Mouse (Mus musculus): ENCODE results near the gene Uqcc1. TPM values are rescaled to one million over a fixed set of nuclear protein-coding genes. Genes with fewer than 3 reads are reported as not detected.

The Uqcc1 gene
- 10 to 100 TPM; 34.5 to 47.4 (median 36.3) TPM for polyA plus RNA-seq (2017; shearing (Covaris generic))

DNA sequence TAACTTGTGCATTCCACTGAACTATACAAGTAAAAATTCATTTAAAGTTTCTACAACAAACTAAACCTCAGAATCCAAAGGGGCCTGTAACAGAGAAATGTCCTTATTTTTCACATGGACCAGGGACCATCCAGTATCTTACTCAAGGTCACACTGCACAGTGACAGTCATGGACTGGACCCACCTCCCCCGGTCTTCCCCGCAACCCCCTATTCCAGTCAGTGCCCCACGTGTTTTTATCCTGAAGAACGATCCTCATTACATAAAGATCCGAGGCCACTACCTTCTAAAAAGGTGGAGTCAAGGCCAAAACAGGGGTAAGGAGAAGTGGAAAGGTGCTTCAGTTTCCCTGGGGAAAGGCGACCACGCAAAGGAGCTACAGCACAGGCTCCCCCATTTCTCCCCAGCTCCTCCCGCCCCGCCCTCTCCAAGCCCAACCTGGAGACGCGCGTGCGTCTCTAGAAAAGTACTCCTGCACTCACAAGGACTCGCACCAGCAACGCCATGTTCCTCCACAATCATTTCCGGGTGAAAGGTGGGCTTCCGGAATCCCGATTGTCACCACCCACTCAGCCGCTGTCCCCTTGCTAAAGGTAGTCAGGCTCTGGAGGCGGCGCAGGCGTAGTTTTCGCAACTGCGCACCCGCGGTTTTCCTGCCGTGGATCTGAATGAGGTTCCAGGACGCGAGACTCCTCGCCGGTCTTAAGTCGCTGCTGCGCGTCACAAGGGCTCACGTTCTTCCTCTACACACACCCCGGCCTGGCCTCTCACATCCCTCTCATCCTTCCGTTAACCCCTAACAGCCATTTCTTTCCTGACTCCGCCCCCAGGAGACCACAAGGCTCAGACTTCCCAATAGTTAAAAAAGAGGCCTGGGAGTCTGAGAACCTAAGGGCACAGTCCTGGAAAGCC is at the start of gene Uqcc1:
Gene Uqcc1, minus strand, starts transcription at position 780 of the 912 bp plus-strand sequence.
- ATAC-seq = peak; percentile 96

DNA sequence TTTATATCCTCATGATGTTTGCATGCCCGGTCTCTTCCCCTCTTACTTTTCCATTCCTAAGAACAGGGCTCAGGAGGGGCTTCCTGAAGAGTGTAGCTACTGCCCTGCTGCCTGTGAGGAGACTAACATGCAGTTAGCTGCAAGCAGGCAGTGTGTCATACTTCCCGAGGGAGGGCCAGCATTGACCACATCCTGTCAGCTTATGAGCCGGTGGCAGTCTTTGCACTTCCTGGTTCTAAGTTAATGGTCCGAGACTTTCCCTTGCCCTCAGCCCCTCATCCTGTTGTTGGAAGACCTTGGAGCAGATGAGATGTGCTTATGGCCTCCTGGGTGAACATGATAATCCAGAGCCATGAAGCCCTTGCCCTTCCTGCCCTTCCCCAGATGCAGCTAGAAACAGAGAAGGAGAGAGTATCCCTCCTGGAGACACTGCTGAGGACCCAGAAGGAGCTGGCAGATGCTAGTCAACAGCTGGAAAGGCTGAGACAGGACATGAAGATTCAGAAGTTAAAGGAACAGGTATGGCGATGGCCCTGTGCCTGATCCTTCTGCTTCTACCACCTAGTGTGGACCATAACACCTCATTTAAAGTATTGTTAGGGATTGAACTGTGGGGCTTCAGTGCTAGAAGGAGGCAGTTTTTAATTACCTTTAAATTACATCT is 49.4 kb upstream of the Uqcc1 start:
- peak; percentile 99 for ATAC-seq

DNA sequence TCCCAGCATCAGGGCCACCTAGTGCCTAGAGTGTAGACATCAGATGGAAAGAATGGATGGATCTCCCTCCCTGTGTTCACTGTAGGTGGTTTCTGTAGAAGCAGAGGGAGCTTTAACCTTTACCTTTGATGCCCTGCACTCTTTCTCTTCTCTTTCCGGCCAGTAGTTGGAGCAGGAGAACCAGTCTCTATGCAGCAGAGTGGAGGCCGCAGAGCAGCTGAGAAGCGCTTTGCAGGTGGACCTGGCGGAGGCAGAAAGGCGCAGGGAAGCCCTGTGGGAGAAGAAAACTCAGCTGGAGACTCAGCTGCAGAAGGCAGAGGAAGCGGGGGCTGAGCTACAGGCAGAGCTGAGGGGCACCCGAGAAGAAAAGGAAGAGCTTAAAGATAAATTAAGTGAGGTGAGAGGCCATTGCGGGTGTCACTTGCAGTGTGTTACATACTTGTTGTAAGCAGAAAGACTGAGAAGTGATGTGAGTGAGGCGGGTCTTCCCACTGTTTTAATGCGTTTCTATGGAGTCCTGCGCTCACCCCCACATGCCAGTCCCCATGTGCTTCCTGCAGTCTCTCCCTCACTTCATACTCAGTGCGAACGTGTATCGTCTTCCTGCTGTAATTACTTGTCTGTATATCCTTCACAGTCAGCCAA is 44.1 kb upstream of the Uqcc1 start:
- no peak for ATAC-seq

DNA sequence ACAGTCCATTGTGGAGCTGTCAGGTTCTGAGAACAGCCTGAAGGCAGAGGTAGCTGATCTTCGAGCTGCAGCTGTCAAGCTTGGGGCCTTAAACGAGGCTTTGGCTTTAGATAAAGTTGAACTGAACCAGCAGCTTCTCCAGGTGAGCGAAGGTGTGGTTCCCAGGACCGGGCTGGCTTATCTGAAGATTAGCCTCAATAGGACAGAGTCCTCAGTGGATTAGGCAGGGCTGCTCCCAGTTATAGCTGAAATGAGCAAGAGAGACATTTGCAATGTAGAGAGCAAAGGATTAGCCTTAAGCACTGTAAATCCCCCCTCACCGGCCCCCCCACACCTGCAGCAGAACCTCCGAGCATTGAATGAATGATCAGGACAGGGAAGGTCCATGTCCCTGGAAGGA is 43.2 kb upstream of the Uqcc1 start:
- no peak for ATAC-seq

DNA sequence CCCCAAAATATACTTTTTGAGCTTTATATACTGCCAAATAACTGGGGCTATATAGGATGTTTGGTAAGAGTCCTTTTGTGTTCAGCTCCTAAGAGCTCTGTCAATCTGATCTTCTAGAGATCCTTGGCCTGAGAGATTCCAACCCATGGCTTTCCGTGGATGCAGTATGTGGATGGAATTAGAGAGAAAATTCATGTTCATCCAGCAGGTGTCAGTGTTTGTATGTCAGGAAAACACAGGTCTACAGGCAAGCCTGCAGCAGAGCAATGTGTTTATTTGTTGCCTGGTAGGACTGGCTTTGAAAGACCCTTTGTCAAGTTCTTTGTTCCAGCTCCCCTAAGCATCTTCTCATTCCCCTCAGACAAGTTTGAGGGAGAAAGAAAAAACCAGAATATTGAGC is 32.9 kb upstream of the Uqcc1 start:
- no peak for ATAC-seq

DNA sequence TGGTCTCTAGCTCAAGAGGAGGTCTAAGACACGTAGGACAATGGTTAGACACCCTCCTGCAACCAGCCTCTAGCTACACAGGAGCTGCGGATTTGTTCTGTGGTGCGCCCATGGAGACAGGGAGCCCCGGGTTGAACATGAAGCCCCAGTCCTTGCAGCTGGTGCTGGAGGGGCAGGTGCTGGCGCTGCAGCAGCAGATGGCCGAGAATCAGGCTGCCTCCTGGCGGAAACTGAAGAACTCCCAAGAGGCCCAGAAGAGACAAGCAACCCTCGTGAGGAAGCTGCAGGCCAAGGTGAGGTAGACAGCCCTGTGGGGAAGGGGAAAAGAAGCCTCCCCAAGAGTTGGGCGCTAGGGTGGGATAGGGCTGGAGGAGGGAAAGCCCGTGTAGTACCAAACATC is 31.8 kb upstream of the Uqcc1 start:
- ATAC-seq = no peak

DNA sequence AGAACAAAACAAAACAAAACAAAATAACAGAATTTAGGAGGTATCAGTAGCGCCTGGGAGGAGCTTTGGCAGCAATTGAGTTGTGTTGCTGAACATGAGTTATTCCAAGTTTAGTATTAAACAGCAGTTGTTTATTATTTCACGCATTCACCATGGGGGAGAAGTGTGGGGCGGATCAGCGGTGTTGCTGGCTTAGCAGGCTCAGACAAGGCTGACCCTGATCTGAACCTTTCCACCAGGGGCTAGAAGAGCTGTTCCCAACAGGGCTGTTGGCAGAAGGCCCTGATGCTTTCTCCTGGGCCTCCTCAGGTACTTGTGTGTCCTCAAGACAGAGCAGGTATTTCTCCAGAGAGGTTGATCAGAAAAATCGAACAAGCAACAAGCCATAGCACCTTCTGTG is 29.9 kb upstream of the Uqcc1 start:
- no peak for ATAC-seq

DNA sequence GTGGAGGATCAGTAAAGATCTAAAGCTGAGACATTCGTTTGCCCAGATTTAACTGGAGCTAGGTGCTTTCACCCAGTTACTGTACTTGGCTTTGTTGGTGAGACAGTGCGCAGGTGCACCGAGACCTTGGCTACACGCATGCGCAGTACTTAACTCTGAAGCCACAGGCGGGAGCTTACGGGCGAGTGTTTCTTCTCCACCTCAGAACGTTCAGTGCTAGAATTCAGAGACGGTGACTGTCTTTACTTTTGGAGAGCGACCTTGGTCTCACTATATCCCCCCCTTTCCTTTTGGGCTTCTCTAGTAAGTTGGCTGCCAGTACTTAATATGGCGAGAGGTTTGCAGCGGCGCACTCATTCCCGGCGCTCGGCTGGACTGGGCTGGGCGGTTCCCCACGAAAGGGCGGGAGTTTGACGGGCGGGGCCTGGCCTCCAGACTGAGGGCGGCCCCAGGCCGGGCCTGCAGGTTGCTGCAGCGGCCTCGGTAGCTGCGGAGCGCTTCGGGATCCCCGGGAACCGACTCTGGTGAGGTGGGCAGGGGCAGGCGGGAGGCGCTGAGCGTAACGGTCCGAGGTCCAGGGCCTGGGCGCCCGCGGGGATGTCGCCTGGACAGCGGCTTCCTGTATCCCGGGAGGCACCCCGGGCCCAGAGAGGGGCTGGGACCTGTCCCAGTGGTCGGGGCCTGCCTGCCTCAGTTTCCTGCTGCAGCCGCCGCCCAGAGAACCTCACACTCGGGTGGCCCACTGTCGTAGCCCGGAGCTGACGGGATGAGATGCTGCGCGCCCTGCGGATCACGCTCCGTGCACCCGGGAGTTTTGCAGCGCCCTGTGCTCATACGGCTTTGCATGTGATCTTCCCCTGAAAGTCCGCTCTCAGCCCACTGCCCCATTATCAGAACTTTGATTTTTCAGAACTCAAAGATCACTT is 26.3 kb upstream of the Uqcc1 start, which contains the start of gene Cep250:
Gene Cep250, plus strand, starts transcription at position 325 of the 926 bp plus-strand sequence.
- peak; percentile 93 for ATAC-seq

DNA sequence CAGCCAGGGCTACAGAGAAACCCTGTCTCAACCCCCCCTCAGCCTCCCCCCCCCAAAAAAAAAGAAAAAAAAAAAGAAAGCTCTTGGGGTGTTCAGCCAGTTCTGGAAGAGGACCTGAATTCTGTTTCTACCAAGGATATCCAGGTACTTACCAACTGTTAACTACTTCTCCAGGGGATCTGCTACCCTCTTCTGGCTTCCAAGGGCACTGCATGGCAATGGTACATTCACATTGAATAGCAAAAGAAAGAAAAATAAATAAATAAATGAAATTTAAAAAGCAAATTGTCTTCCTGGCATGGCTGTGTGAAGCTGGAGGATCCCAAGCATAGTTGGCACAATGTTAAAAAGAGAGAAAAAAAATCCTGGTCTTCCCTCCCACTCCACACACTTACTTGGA is 21.9 kb upstream of the Uqcc1 start:
- no peak for ATAC-seq

DNA sequence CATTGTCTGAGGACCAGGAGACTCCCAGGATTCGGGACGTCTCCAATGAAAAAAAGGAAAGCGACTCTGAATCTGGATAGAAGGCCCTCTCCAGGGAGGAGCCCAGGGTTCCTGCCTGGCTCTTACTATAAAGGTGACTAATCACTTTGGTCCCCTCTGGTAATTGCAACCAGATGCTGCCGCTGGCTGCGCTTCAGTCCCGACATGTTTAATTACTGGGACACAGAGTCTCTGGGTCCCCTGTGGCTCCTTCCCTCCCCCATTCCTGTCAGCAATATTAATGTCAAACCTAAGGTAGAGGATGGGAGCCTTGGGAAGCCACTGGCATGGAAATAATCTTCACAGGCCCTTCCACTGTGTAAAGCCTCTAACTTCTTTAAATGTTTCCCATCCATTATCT is 19.3 kb upstream of the Uqcc1 start:
- ATAC-seq = no peak

DNA sequence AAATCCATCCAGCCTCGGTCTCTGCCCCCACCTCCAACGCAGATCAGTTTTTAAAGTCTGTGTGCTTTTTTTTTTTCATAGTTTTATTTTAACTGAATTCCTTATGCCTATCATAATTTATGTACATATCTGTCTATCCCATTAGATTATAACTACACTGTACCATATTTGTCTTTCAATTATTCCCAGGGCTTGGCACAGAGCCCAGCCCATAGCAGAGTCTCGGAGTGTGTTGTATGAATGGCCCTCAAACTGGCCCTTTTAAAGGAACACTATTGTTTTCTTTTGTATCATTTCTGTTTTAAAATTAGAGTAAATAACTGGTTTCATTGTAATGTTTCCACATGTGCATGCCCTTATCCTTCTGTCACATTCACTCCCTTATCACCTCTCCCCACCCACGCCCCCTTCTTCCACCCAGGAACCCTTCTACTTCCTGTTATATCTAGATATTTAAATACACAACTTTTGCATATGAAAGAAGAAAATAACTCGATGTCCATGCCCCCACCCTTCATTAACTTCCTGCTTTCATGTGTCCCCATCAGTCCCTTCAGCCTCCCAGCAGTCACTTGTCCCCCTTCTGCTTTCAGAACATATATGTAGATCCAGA is 17.4 kb upstream of the Uqcc1 start:
- ATAC-seq = no peak

DNA sequence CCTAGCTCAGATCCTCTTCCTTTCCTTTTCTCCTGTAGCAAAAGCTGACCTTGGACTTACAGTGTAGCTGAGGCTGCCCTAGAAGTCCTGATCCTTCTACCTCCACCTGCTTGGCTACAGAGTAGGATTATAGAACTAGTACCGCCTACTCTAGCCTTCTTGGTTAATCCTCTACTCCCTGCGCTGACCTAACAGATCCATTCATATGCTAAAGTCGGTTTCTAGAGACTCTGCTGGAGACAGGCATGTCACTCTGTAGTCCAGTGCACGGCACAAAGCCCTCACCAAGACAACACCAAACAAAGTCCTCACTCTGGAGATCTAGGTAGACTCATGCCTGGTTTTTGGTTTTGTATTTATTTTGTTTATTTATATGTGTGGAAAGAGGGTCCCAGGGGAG is 16.4 kb upstream of the Uqcc1 start:
- no peak for ATAC-seq

DNA sequence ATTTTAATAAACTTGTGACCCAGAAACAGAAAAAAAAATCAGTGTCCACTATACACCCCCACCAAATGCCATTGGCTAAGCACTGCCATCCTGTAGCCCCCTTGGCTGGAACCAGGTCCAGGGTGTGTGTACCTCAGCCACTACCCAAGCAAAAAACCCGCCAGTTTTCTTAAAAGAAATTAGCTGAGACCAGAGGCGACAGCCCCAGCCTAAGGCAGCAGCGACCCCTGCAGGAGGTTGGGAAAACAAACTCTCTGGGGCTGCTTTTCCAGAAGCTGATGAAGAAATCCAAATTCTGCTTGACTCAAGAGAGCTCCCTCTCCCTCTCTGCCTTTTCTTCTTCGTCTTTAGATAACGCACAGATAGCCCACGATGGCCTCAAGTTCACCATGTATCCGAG is 16.0 kb upstream of the Uqcc1 start:
- ATAC-seq = peak; percentile 38

DNA sequence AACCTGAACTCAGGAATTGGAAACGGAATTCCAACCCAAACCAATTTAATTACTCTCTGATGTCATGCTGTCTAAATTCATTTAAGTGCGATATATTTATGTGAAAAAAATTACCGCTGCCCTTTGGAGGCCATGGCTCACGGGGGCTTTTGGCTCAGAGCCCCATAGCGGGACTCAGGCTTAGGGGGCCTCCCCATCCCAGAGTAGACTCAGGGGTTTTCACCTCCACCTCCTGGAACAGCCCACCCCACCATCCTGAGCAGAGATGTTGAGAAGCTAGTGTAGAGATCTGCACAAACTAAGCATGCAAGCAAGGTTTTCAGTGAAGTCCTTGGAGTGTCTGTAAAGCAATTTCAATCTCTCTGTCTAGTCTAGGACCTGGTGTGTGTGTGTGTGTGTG is 15.5 kb upstream of the Uqcc1 start:
- no peak for ATAC-seq

DNA sequence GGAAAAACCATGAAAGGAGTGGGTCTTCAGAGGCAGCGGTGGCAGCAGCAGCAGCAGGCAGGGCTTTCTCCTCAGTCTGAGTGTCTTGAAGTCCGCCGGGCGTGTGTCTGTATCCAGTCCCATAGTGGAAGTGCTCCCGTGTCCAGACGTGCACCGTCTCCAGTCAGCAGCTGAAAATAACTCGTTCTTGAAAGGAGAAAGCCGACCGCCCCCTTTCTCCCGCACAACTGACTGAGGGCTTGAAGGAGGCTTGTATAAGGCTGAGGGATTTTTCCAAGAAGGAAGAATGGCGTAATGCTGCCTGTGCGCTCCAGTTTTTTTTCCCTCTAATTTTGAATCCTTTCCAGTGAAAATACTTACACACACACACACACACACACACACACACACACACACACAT is 15.0 kb upstream of the Uqcc1 start, which contains the start of gene Gdf5:
Gene Gdf5, minus strand, starts transcription at position 244 of the 400 bp plus-strand sequence.
- ATAC-seq = no peak

DNA sequence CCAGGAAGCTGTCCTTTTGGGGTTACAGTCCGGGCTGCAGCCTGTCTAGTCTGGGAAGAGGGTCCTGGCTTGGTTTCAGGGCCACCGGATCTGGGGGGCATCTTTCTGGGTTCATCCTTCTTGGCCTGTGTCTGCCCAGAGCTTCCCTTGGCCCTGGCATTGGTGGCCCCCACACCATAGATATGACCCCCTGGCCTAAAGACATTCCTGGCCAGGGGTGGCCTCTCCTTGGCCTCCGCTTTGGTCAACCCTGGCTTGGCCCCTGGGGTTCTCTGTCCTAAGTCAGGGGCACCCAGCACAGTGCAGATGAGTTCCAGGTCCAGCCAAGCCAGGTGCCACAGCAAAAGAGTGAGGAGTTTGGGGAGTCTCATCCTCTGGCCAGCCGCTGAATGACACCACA is 14.6 kb upstream of the Uqcc1 start:
- ATAC-seq = no peak

DNA sequence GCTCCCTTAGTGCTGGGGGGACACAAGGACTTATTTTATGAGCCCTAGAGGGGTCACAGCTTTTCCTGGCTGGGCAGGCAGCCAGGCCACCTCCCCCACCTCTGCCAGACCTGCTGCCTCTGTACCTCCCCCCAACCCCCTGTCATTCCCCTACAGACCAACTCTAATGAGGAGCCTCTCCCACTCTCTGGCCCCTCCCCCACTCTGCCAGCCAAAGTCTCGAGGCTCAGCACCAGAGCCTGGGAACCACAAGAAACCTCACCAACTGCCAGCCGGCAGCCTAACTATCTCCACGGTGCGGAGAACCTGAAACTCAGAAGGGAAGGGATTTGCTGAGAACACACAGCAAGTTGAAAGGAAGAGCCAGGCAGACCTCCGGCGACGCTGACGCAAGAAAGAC is 13.4 kb upstream of the Uqcc1 start:
- ATAC-seq = no peak

DNA sequence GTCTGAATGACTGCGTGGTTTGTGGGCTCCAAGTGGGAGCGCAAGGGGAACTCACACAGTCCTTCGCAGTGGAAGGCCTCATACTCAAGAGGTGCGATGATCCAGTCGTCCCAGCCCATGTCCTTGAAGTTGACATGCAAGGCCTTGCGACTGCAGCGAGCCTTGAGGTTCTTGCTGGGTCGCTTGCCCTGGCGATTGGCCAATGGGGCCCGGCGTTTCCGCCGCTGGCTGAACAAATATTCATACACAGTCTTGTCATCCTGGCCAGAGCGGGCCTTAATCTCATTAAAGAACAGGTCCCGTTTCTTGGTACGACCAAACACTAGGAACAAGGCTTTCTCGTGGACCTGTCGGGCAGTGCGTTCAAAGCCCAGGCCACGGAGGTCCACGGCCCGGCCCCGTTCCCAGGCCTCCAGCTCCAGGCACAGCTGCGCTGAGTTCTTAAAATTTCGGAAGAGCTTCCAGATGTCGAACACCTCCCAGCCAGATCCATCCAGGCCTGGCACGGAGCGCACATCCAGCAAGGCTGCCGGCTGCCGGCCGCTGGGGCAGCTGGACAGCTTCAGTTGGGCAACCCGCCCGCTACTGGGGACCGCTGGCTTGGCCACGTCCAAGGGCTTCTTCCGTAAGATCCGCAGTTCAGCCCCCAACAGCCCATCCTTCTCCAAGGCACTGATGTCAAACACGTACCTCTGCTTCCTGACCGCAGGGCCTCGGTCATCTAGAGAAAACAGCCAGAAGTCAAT is 11.8 kb upstream of the Uqcc1 start:
- ATAC-seq = no peak

DNA sequence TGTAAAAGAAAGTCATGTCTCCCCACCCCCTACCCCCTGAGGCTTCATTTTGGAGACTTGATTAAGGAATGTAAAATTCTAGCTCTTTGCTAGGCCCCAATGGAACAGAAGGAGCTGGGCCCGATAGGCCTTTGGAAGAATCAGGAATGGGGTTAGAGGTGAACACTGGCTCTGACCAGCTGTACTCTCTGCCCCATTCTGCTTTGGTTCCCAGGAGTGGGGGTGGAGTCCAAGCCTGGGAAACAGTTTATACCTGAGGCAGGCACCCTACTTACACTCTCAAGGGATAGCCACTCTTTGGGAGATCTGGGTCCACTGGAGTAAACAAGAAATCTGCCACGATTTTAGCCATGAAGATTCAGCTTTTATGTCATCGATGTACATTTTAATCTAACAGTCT is 10.6 kb upstream of the Uqcc1 start, which contains the start of gene Gm15557:
Gene Gm15557, plus strand, starts transcription at position 48 of the 400 bp plus-strand sequence.
- no peak for ATAC-seq

DNA sequence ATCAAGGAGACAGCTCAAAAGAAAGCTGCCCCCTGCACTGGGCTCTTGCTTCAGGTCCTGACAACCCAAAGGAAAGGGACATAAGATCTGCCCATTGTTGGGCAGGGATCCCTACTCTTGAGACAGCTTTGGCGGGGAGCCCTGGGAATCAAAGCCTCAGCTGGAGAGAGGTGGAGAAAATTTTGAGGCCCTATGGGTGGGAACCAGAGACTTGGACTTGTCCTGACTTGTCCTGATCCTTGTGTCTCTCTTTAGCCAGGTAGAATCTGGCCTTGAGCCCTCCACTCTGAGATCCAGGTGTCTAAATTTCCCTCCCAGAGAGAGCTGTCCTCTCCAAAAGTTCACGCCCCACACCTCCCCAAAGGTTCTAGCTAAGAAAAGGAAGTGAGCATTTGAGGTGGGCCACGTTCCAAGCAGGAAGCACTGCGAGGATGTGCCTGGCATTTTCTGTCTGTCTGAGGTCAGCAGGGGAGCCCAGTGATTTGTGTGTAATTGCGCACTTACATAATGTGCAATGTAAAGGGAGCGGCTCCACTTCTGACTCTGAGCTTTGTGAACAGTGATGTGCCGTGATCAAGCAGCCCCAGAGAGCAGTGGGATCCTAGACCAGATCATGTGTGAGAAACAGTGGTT is 9.9 kb upstream of the Uqcc1 start:
- no peak for ATAC-seq
